Mouse (Mus musculus) kidney, embryonic 14.5 days (tissue): ENCODE data around the gene Tfb2m. TPM values are rescaled to one million over a fixed set of nuclear protein-coding genes. Genes with fewer than 3 reads are reported as not detected.

Source experiments
- ATAC-seq: fragments of 200-750 bp; cut with Nextera tagmentation; 2 replicates; pipeline ENCODE4 v1.8.0; 2017; ENCODE audit warnings: moderate number of reproducible peaks, mild to moderate bottlenecking, moderate TSS enrichment, moderate library complexity; ENCODE audit not compliant: low FRiP score, low TSS enrichment
- H3K27ac ChIP-seq: fragments of 300-500 bp; sonication (generic); 2 replicates; pipeline ENCODE4 v1.5.1; 2014; ENCODE audit warnings: low read depth, mild to moderate bottlenecking, low read length, moderate library complexity, mixed read lengths
- H3K27me3 ChIP-seq: fragments of 300-500 bp; sonication (generic); 2 replicates; pipeline ENCODE4 v1.6.1; 2014; ENCODE audit warnings: mild to moderate bottlenecking, low read length; ENCODE audit not compliant: control insufficient read depth, insufficient read depth
- H3K36me3 ChIP-seq: fragments of 300-500 bp; sonication (generic); 2 replicates; pipeline ENCODE4 v1.6.1; 2014; ENCODE audit warnings: low read length, mixed read lengths; ENCODE audit not compliant: control insufficient read depth, insufficient read depth
- H3K4me1 ChIP-seq: fragments of 300-500 bp; sonication (generic); 2 replicates; pipeline ENCODE4 v1.6.1; 2014; ENCODE audit warnings: low read length, mixed read lengths; ENCODE audit not compliant: control insufficient read depth, insufficient read depth
- H3K4me2 ChIP-seq: fragments of 300-500 bp; sonication (generic); replicated peaks from 2 replicates; pipeline ENCODE4 v1.6.1; 2014; ENCODE audit warnings: low read depth, mild to moderate bottlenecking, low read length
- H3K4me3 ChIP-seq: fragments of 300-500 bp; sonication (generic); 2 replicates; pipeline ENCODE4 v1.5.1; 2014; ENCODE audit warnings: mild to moderate bottlenecking, low read length
- H3K9ac ChIP-seq: fragments of 300-500 bp; sonication (generic); 2 replicates; pipeline ENCODE4 v1.6.1; 2014; ENCODE audit warnings: low read depth, mild to moderate bottlenecking, low read length, moderate library complexity
- H3K9me3 ChIP-seq: fragments of 300-500 bp; sonication (generic); 2 replicates; pipeline ENCODE4 v1.6.1; 2016; ENCODE audit warnings: low read length; ENCODE audit not compliant: control insufficient read depth
- WGBS: fragments of 180-500 bp; shearing (Covaris S2); extraction: QIAGEN DNeasy Blood & Tissue Kit; methylation state at CpG from one replicate; pipeline ENCODE4 v1.1.7; 2014; 5-methylcytosine and 5-hydroxymethylcytosine counted together
- polyA plus RNA-seq: library from polyadenylated mRNA; unstranded; fragments of >200 nt; fragmentation: Nextera tagmentation; extraction: Ambion mirVana; gene quantifications from 2 replicates; pipeline ENCODE4 v1.2.1, GENCODE M21; 2014

The Tfb2m gene
- polyA plus RNA-seq, 1 experiment from 2014 or later = 28.6 TPM

GRCm38 (mm10) chr1:179563926-179564325 lies 17.9 kb upstream of the Tfb2m start:
- Histone ChIP-seq H3K27me3 (no peaks in the 10 kb centered on the region), H3K4me2 (no peak overlapping the region), H3K9me3 (no peaks in the 10 kb centered on the region), H3K9ac (no peak overlapping the region), H3K4me3 (no peak overlapping the region), H3K27ac (no peak overlapping the region), H3K4me1 (peaks cover 10% of the 10 kb centered on the region), H3K36me3 (no peaks in the 10 kb centered on the region)
- ATAC-seq = no peak
- WGBS = 49% methylated on average over 5 of the region's 5 CpGs

- no peaks in the 10 kb centered on the region for H3K27me3 ChIP-seq
- H3K36me3 ChIP-seq = no peaks in the 10 kb centered on the region
- ATAC-seq = 0 out of 2 replicates have a peak, but pooled peaks have one; percentile 40
- no peaks in the 10 kb centered on the region for H3K9me3 ChIP-seq
- WGBS = 68% methylated on average over 4 of the region's 4 CpGs
- no peak overlapping the region for H3K27ac ChIP-seq
- H3K4me2 ChIP-seq = no peak overlapping the region
- H3K4me1 ChIP-seq = peaks cover 6% of the 10 kb centered on the region
- no peak overlapping the region for H3K9ac ChIP-seq
- H3K4me3 ChIP-seq = no peak overlapping the region
Measured at GRCm38 (mm10) chr1:179563211-179563610, 17.1 kb upstream of the Tfb2m start.

GRCm38 (mm10) chr1:179560845-179561430 lies 14.9 kb upstream of the Tfb2m start:
- H3K36me3 ChIP-seq = no peaks in the 10 kb centered on the region
- no peaks in the 10 kb centered on the region for H3K27me3 ChIP-seq
- no peak overlapping the region for H3K4me2 ChIP-seq
- H3K4me3 ChIP-seq = no peak overlapping the region
- H3K9me3 ChIP-seq = no peaks in the 10 kb centered on the region
- H3K9ac ChIP-seq = no peak overlapping the region
- WGBS = 71% methylated on average over 6 of the region's 6 CpGs
- H3K4me1 ChIP-seq = peaks cover 6% of the 10 kb centered on the region
- ATAC-seq = no peak
- H3K27ac ChIP-seq = no peak overlapping the region

- WGBS = 62% methylated on average over 11 of the region's 11 CpGs
- no peak overlapping the region for H3K27ac ChIP-seq
Measured at GRCm38 (mm10) chr1:179559446-179560194, 13.6 kb upstream of the Tfb2m start.

GRCm38 (mm10) chr1:179556921-179557320 lies 10.9 kb upstream of the Tfb2m start:
- no peak overlapping the region for H3K9ac ChIP-seq
- no peak overlapping the region for H3K4me3 ChIP-seq
- H3K4me2 ChIP-seq = no peak overlapping the region
- no peak for ATAC-seq
- H3K27ac ChIP-seq = no peak overlapping the region
- H3K36me3 ChIP-seq = no peaks in the 10 kb centered on the region
- 81% methylated on average over 3 of the region's 3 CpGs for WGBS
- peaks cover 6% of the 10 kb centered on the region for H3K4me1 ChIP-seq
- H3K27me3 ChIP-seq = no peaks in the 10 kb centered on the region
- no peaks in the 10 kb centered on the region for H3K9me3 ChIP-seq

More at GRCm38 (mm10) chr1:179559446-179560194, 13.6 kb upstream of the Tfb2m start:
- H3K9ac ChIP-seq = no peak overlapping the region
- no peak overlapping the region for H3K4me2 ChIP-seq
- H3K4me3 ChIP-seq = no peak overlapping the region
- H3K9me3 ChIP-seq = no peaks in the 10 kb centered on the region
- no peaks in the 10 kb centered on the region for H3K36me3 ChIP-seq
- no peaks in the 10 kb centered on the region for H3K27me3 ChIP-seq
- no peak for ATAC-seq
- H3K4me1 ChIP-seq = peaks cover 6% of the 10 kb centered on the region

- Histone ChIP-seq H3K4me3 (no peak overlapping the region), H3K9ac (no peak overlapping the region), H3K9me3 (no peaks in the 10 kb centered on the region), H3K4me2 (no peak overlapping the region), H3K4me1 (no peaks in the 10 kb centered on the region), H3K27me3 (no peaks in the 10 kb centered on the region), H3K27ac (no peak overlapping the region), H3K36me3 (no peaks in the 10 kb centered on the region)
- no peak for ATAC-seq
- WGBS = 88% methylated on average over 4 of the region's 4 CpGs
Measured at GRCm38 (mm10) chr1:179553949-179554347, 7.9 kb upstream of the Tfb2m start.

- Histone ChIP-seq H3K36me3 (no peaks in the 10 kb centered on the region), H3K4me1 (no peaks in the 10 kb centered on the region), H3K4me3 (no peak overlapping the region), H3K4me2 (no peak overlapping the region), H3K9ac (no peak overlapping the region), H3K27ac (no peak overlapping the region), H3K9me3 (no peaks in the 10 kb centered on the region), H3K27me3 (no peaks in the 10 kb centered on the region)
- ATAC-seq = no peak
- WGBS = 70% methylated on average over 5 of the region's 5 CpGs
Measured at GRCm38 (mm10) chr1:179553197-179553948, 7.3 kb upstream of the Tfb2m start.

GRCm38 (mm10) chr1:179552751-179553150 lies 6.7 kb upstream of the Tfb2m start:
- Histone ChIP-seq H3K4me1 (no peaks in the 10 kb centered on the region), H3K9ac (no peak overlapping the region), H3K4me2 (no peak overlapping the region), H3K36me3 (no peaks in the 10 kb centered on the region), H3K4me3 (no peak overlapping the region), H3K27me3 (no peaks in the 10 kb centered on the region), H3K27ac (no peak overlapping the region), H3K9me3 (no peaks in the 10 kb centered on the region)
- no peak for ATAC-seq
- WGBS = 52% methylated on average over 7 of the region's 7 CpGs

- Histone ChIP-seq H3K36me3 (no peaks in the 10 kb centered on the region), H3K4me2 (no peak overlapping the region), H3K4me1 (0 out of 2 replicates have a peak, but pooled peaks cover 4% of the 10 kb centered on the region), H3K9me3 (no peaks in the 10 kb centered on the region), H3K27me3 (no peaks in the 10 kb centered on the region), H3K9ac (no peak overlapping the region), H3K4me3 (no peak overlapping the region), H3K27ac (no peak overlapping the region)
- ATAC-seq = no peak
- 93% methylated on average over 4 of the region's 4 CpGs for WGBS
Measured at GRCm38 (mm10) chr1:179551921-179552320, 5.9 kb upstream of the Tfb2m start.
